Mouse (Mus musculus) testis, postnatal 10 days (tissue): Measurements from ENCODE around the gene Olfr1122.
"Not testable (repeated sequence)": the region's sequence is repeated elsewhere in the genome, so short reads cannot be mapped to it uniquely, and the experiment has no call there.

Source experiments
- DNase-seq: peaks from one replicate; pipeline ENCODE4 v3.0.0; 2021; ENCODE audit warnings: low spot score

Olfr1122 gene

GRCm38 (mm10) chr2:87385549-87385948, at the start of gene Olfr1122:
Olfr1122 (plus strand) TSS chr2:87385849.
- DNase-seq, result no peak

GRCm38 (mm10) chr2:87354515-87354914, 31.1 kb upstream of the Olfr1122 start, which contains the start of gene Olfr1120:
Olfr1120 (plus strand) TSS chr2:87354815.
- no peak for DNase-seq

- DNase-seq, result not testable (repeated sequence)
These were observed 25.5 kb upstream of the Olfr1122 start for GRCm38 (mm10) chr2:87360121-87360520.

GRCm38 (mm10) chr2:87369595-87369994, 16.1 kb upstream of the Olfr1122 start, which contains the start of gene Olfr1121:
Olfr1121 (plus strand) TSS chr2:87369895.
- no peak for DNase-seq

- peak; percentile 30 for DNase-seq
These were observed 13.9 kb upstream of the Olfr1122 start for GRCm38 (mm10) chr2:87371726-87372125.

GRCm38 (mm10) chr2:87383935-87384334, 1.7 kb upstream of the Olfr1122 start:
- no peak for DNase-seq

- not testable (repeated sequence) for DNase-seq
These were observed 8.0 kb downstream of the Olfr1122 start for GRCm38 (mm10) chr2:87393605-87394004.

GRCm38 (mm10) chr2:87394686-87395085, 9.0 kb downstream of the Olfr1122 start:
- not testable (repeated sequence) for DNase-seq

- no peak for DNase-seq
These were observed 30.7 kb downstream of the Olfr1122 start, which contains the start of gene Olfr1123 for GRCm38 (mm10) chr2:87416335-87416734. Olfr1123 (plus strand) TSS chr2:87416635.

GRCm38 (mm10) chr2:87429975-87430374, 44.3 kb downstream of the Olfr1122 start, which contains the start of gene Olfr1124:
Olfr1124 (plus strand) TSS chr2:87430275.
- DNase-seq, result no peak

- DNase-seq, result no peak
These were observed 52.1 kb downstream of the Olfr1122 start for GRCm38 (mm10) chr2:87437731-87438130.
